Mouse (Mus musculus) heart, adult 2 months (tissue): ENCODE measurements around the gene Wbp1l. TPM values are rescaled to one million over a fixed set of nuclear protein-coding genes. Genes with fewer than 3 reads are reported as not detected.

Experiments used
- DNase-seq, 2 experiments: peaks; one replicate each; pipeline ENCODE4 v3.0.0; 2021
- H3K27ac ChIP-seq: fragments of 200-600 bp; 2 replicates; pipeline ENCODE4 v1.8.1; 2022
- H3K27me3 ChIP-seq: fragments of 200-500 bp; 2 replicates; pipeline ENCODE4 v1.6.1; 2012; ENCODE audit warnings: mild to moderate bottlenecking, low read length, inconsistent platforms, mixed read lengths; ENCODE audit not compliant: control insufficient read depth, insufficient read depth
- H3K36me3 ChIP-seq: fragments of 200-500 bp; 2 replicates; pipeline ENCODE4 v1.6.1; 2012; ENCODE audit warnings: low read length, inconsistent platforms; ENCODE audit not compliant: control insufficient read depth, insufficient read depth
- H3K4me1 ChIP-seq: fragments of 200-500 bp; 2 replicates; pipeline ENCODE4 v1.6.1; 2011; ENCODE audit warnings: low read length; ENCODE audit not compliant: control insufficient read depth, insufficient read depth
- H3K4me3 ChIP-seq: fragments of 200-600 bp; 2 replicates; pipeline ENCODE4 v1.8.1; 2022
- H3K79me2 ChIP-seq: fragments of 200-500 bp; replicated peaks from 2 replicates; pipeline ENCODE4 v1.6.1; 2012; ENCODE audit warnings: mild to moderate bottlenecking, inconsistent platforms, low read length, moderate library complexity, mixed read lengths; ENCODE audit not compliant: control insufficient read depth, insufficient read depth
- H3K9ac ChIP-seq: fragments of 200-500 bp; 2 replicates; pipeline ENCODE4 v1.6.1; 2012; ENCODE audit warnings: low read depth, mild to moderate bottlenecking, control low read depth, inconsistent platforms, low read length, mixed read lengths
- CTCF ChIP-seq: fragments of 200-600 bp; IDR thresholded peaks from 2 replicates; pipeline ENCODE4 v1.8.1; 2022; ENCODE audit warnings: antibody characterized with exemption, mild to moderate bottlenecking, moderate library complexity
- EP300 ChIP-seq: fragments of 200-500 bp; IDR thresholded peaks from 2 replicates; pipeline ENCODE4 v1.6.1; 2011; ENCODE audit warnings: low read depth, low read length, control low read depth; ENCODE audit not compliant: insufficient read depth
- POLR2A ChIP-seq: fragments of 200-500 bp; IDR thresholded peaks from 2 replicates; pipeline ENCODE4 v1.6.1; 2011; ENCODE audit warnings: mild to moderate bottlenecking, low read depth, low read length, control low read depth; ENCODE audit not compliant: insufficient read depth
- WGBS: fragments of 180-500 bp; shearing (Covaris S2); methylation state at CpG from one replicate; pipeline ENCODE4 v1.1.7; 2018; 5-methylcytosine and 5-hydroxymethylcytosine counted together
- intact Hi-C: fragments of 180-260 bp; cut with DNase I; formaldehyde crosslinking; loops from one replicate; pipeline ENCODE4 v1.15.1; 2025
- polyA plus RNA-seq: library from polyadenylated mRNA; depleted of rRNA; stranded (reverse); fragments of >200 nt; gene quantifications from 2 replicates; pipeline ENCODE4 v1.2.3, GENCODE M21; 2012
- total RNA-seq, 2 experiments: library from RNA; stranded (reverse); gene quantifications; 2 replicates each; pipeline ENCODE4 v1.2.3; 2021

The Wbp1l gene
- total and polyA plus RNA-seq, 3 experiments = 39.2 to 54.2 (median 53.5) TPM

DNA sequence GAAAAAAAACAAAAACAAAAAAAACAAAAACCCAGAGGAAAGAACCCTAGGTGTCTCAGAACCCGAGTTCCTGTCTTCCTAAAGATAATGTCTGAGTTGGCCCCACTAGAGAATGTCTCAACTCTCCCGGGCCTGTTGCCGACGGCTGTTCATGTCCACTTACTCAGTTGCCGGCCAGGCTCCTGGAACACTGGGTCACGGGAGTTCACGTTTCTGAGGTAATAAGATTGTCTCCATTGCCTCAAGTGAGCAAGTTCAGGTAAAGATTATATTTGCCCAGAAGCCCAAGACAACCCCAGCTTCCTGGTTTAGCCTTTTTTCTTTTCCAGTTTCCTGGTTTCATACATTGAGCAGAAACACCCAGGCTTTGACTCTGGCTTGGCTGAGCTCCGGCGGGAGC is 60.0 kb downstream of the Wbp1l start:
- Histone ChIP-seq H3K27ac (no peak overlapping the region), H3K27me3 (no peaks in the 10 kb centered on the region), H3K36me3 (no peaks in the 10 kb centered on the region), H3K4me1 (no peaks in the 10 kb centered on the region; the same call in 1 of the 2 replicates), H3K9ac (no peak overlapping the region), H3K79me2 (no peaks in the 10 kb centered on the region), H3K4me3 (no peak overlapping the region)
- 19% methylated on average over 9 of the region's 9 CpGs for WGBS
- intact Hi-C loops = no loop called here
- TF ChIP-seq EP300 (0 out of 2 replicates have a peak, but pooled peaks have one; percentile 6), CTCF (no peak), POLR2A (no peak)
- DNase-seq = peak in 1 of 2 experiments; percentile 27

DNA sequence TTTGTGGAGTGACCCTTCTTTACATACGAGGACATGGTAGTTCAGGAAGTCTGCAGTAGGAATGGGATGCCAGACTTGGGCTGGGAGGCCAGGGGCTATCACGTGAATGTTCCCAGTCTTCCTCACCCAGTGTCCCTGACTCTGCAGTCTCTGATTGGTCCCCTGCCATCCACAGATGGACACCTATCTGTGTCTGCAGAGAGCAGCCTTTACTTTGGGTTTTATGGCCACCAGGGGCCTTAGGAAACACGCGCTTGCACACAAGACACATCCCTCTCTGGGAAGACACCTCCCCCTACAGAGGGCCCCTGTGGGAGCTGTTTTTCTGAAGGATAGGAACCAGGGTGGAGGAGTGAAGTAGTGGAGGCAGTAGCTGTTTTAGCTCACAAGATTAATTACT is 62.6 kb downstream of the Wbp1l start:
- Histone ChIP-seq H3K36me3 (no peaks in the 10 kb centered on the region), H3K79me2 (no peaks in the 10 kb centered on the region), H3K27ac (no peak overlapping the region), H3K4me1 (no peaks in the 10 kb centered on the region; the same call in 1 of the 2 replicates), H3K27me3 (no peaks in the 10 kb centered on the region), H3K4me3 (no peak overlapping the region), H3K9ac (no peak overlapping the region)
- TF ChIP-seq EP300 (no peak), POLR2A (no peak), CTCF (no peak)
- DNase-seq = peak in 1 of 2 experiments; percentile 17
- intact Hi-C loops = no loop called here
- 30% methylated on average over 4 of the region's 4 CpGs for WGBS

DNA sequence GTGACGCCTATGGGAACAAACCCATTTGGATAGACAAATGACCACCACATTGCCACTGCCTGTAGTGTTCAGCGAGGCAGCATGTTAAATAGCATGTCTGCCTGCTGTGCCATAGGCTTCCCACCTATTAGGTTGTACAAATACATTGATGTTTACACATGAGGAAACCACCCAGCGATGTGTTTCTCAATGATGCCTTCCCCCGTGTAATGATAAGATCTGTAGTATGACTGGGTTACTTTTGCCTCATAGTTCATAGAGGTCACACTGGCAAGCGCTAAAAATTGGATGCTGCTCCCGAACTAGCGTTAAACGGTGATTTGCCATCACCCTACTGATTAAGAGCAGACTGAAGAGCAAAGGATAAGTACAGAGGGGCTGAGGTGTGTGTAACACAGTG is 63.3 kb downstream of the Wbp1l start:
- Histone ChIP-seq H3K79me2 (no peaks in the 10 kb centered on the region), H3K27ac (no peak overlapping the region), H3K36me3 (no peaks in the 10 kb centered on the region), H3K27me3 (no peaks in the 10 kb centered on the region), H3K9ac (no peak overlapping the region), H3K4me3 (no peak overlapping the region), H3K4me1 (no peaks in the 10 kb centered on the region; the same call in 1 of the 2 replicates)
- DNase-seq = no peak
- TF ChIP-seq POLR2A (no peak), EP300 (no peak), CTCF (no peak)
- intact Hi-C loops = no loop called here
- WGBS = 63% methylated on average over 8 of the region's 8 CpGs

DNA sequence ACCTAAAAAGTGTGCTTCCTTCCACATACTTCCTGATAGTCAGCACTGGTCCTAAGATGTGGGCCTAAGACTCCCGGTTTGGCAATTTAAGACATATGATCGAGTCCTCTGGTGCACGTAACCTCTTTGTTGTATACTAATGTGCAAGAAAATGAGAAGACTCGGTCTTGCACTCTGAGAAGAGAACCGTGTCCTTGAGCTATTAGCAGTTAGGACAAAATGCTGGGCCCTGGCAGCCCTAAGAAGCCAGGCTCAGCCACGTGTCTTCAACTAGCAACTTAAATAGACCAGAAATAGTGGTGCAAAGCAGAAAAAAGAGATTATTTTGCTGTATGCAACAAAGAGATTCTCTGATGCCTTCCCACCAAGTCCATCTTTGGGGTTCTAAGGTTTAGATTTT is 63.9 kb downstream of the Wbp1l start:
- H3K9ac ChIP-seq = no peak overlapping the region
- 79% methylated on average over 6 of the region's 6 CpGs for WGBS
- H3K27me3 ChIP-seq = no peaks in the 10 kb centered on the region
- DNase-seq = no peak
- intact Hi-C loops = no loop called here
- no peaks in the 10 kb centered on the region for H3K36me3 ChIP-seq
- H3K4me3 ChIP-seq = no peak overlapping the region
- H3K79me2 ChIP-seq = no peaks in the 10 kb centered on the region
- H3K27ac ChIP-seq = no peak overlapping the region
- no peaks in the 10 kb centered on the region; the same call in 1 of the 2 replicates for H3K4me1 ChIP-seq
- TF ChIP-seq POLR2A (no peak), CTCF (no peak), EP300 (no peak)

DNA sequence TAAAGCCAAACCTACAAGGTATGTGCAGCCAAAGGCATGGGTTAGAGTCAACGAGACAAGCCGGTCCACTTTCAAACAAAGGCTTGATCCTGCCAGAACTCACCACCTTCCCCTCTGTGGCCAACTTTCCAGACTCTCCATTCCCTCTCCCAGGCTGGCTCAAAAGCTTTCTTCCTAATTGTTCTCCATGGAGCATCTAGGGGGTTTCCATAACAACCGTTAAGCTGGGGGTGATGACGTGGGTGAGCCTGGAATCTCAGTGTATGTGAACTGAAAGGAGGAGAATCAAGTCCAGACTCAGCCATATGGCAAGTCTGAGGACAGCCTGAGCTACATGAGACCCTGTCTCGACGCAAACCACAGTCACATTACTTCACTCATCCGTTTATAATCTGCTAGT is 66.6 kb downstream of the Wbp1l start:
- TF ChIP-seq EP300 = no peak
- TF ChIP-seq POLR2A = no peak
- TF ChIP-seq CTCF = no peak
- intact Hi-C loops = no loop called here
- no peak overlapping the region for H3K9ac ChIP-seq
- no peak for DNase-seq
- H3K79me2 ChIP-seq = no peaks in the 10 kb centered on the region
- 44% methylated on average over 7 of the region's 7 CpGs for WGBS
- H3K36me3 ChIP-seq = no peaks in the 10 kb centered on the region
- no peaks in the 10 kb centered on the region; the same call in 1 of the 2 replicates for H3K4me1 ChIP-seq
- no peak overlapping the region for H3K27ac ChIP-seq
- H3K27me3 ChIP-seq = no peaks in the 10 kb centered on the region
- no peak overlapping the region for H3K4me3 ChIP-seq

DNA sequence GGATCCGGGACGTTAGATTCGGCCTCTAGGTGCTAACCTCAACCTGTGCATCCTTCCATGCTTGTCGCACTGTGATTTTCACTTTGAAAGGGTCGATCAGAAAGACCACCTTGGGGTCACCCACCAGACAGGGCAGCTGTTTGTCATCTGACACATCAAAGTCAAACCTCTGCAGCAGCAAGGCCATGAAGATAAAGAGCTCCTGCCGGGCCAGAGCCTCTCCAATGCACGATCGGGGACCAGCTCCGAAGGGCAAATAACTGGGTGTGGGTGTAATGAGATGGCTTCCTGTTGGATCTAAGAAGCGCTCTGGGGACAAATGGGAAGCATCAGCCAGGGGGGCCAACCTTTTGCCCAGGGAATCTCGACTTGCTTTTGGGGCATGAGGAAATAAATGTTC is 68.4 kb downstream of the Wbp1l start:
- 50% methylated on average over 11 of the region's 11 CpGs for WGBS
- H3K36me3 ChIP-seq = no peaks in the 10 kb centered on the region
- DNase-seq = no peak
- no peak overlapping the region for H3K27ac ChIP-seq
- no peak overlapping the region for H3K9ac ChIP-seq
- no peaks in the 10 kb centered on the region; the same call in 1 of the 2 replicates for H3K4me1 ChIP-seq
- H3K79me2 ChIP-seq = no peaks in the 10 kb centered on the region
- no peak overlapping the region for H3K4me3 ChIP-seq
- no peaks in the 10 kb centered on the region for H3K27me3 ChIP-seq
- no peak for TF ChIP-seq EP300
- intact Hi-C loops = no loop called here
